Mouse (Mus musculus) embryonic fibroblast, embryonic 13.5 days (primary cell): ENCODE results near the gene Ccdc134.

ENCODE experiments used
- CTCF ChIP-seq: IDR thresholded peaks from 2 replicates; pipeline ENCODE4 v1.5.1; 2011; ENCODE audit warnings: mild to moderate bottlenecking, control low read depth, low read length, moderate library complexity, borderline replicate concordance; ENCODE audit not compliant: insufficient read depth
- POLR2A ChIP-seq: IDR thresholded peaks from 2 replicates; pipeline ENCODE4 v1.6.1; 2011; ENCODE audit warnings: low read depth, mild to moderate bottlenecking, control low read depth, low read length, moderate library complexity

DNA sequence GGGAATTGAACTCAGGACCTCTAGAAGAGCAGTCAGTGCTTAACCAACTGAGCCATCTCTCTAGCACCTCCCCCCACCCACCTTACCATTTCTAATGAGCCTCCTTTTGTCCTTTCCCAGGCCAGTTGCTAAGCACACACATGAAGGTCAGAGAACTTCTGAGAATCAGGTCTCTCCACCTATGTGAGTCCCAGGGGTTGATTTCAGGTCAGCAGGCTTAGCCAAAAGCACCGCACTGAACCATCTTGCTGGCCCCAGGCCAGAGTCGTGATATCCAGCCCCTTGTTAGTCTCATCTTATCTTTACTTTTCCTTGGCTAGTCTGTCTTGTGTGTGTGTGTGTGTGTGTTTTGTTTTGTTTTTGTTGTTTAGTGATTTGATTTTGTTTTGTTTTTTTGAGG lies 17.7 kb downstream of the Ccdc134 start:
- TF ChIP-seq POLR2A (no peak), CTCF (no peak)
